8 mouse cellular contexts compared by ENCODE assay signal in the genomic region with DNA sequence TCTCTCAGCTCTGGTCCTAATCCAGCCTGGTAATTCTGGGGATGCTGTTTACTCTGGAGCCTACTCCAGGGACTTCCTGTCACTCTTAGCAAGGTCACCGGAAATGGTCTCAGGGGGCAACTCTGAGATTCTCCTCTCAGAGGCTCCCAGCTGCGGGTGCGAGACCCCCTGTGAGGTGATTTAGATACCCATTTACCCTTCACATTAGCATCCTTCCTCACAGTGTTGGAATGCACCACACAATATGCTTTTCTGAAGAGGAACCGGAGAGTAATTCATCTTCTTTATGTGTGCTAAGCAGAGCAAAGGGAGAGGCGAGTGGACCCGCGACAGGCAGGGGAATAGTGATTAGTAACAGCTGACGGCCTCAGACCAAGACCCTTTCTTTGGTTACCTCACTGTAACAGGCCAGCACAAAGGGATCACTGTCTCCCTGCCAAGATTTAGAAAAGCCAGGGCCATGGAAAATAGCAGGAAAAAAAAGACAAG. TPM values are rescaled to one million over a fixed set of nuclear protein-coding genes. Genes with fewer than 3 reads are reported as not detected.
DNase-seq lines count a peak whose midpoint lies in the region; ATAC-seq and TF ChIP-seq lines count a peak whose summit lies in the region.

No protein-coding gene starts in this region.

- DNase-seq in midbrain, embryonic 11.5 days (ENCODE audit: low spot score, missing footprints), result no peak
- no peak for DNase-seq in gastrocnemius, postnatal 4 days (ENCODE audit: low spot score in 2 of 2)
- DNase-seq in adrenal gland, adult 2 months, result no peak
- no peak for DNase-seq in adrenal gland, postnatal 36 days

- H3K27me3 ChIP-seq in intestine, embryonic 15.5 days (replicated peaks), result no peaks in the 10 kb centered on the region
- H3K27me3 ChIP-seq in intestine, postnatal 0 days (replicated peaks; ENCODE audit: control insufficient read depth, insufficient read depth, low read length), result no peaks in the 10 kb centered on the region
- H3K27me3 ChIP-seq in forebrain, embryonic 16.5 days (replicated peaks; ENCODE audit: control insufficient read depth, insufficient read depth, low read length), result no peaks in the 10 kb centered on the region
- no peaks in the 10 kb centered on the region for H3K27me3 ChIP-seq in midbrain, embryonic 11.5 days (ENCODE audit: control insufficient read depth, insufficient read depth, low read length)

- no peak overlapping the region for H3K27ac ChIP-seq in intestine, embryonic 15.5 days
- H3K27ac ChIP-seq in intestine, postnatal 0 days (ENCODE audit: low read depth, low read length), result no peak overlapping the region
- H3K27ac ChIP-seq in cortical plate, adult 2 months (ENCODE audit: insufficient read depth, low read length), result peak overlapping the region; percentile 84
- peak overlapping the region; percentile 66 for H3K27ac ChIP-seq in forebrain, embryonic 16.5 days (ENCODE audit: low read length)
- H3K27ac ChIP-seq in midbrain, embryonic 11.5 days (ENCODE audit: low read depth, low read length), result no peak overlapping the region

- H3K9ac ChIP-seq in intestine, embryonic 15.5 days, result no peak overlapping the region
- H3K9ac ChIP-seq in intestine, postnatal 0 days (ENCODE audit: low read depth, low read length), result no peak overlapping the region
- H3K9ac ChIP-seq in forebrain, embryonic 16.5 days (replicated peaks; ENCODE audit: low read depth, low read length), result no peak overlapping the region
- H3K9ac ChIP-seq in midbrain, embryonic 11.5 days (ENCODE audit: low read length), result 0 out of 2 replicates have a peak overlapping the region, but pooled peaks have one; percentile 22

- no peak for TF ChIP-seq CTCF in intestine, postnatal 0 days (IDR thresholded peaks at IDR 0.05; ENCODE audit: low read depth)
- no peak for TF ChIP-seq CTCF in cortical plate, adult 2 months (IDR thresholded peaks at IDR 0.05; ENCODE audit: extremely low read depth, insufficient read depth, low read length)

- H3K4me1 ChIP-seq in intestine, embryonic 15.5 days (replicated peaks), result 0 out of 2 replicates have a peak, but pooled peaks cover 2% of the 10 kb centered on the region
- H3K4me1 ChIP-seq in intestine, postnatal 0 days (replicated peaks; ENCODE audit: control insufficient read depth, insufficient read depth, low read length), result no peaks in the 10 kb centered on the region
- H3K4me1 ChIP-seq in cortical plate, adult 2 months (ENCODE audit: control insufficient read depth, insufficient read depth, low read length), result no peaks in the 10 kb centered on the region; the same call in 1 of the 2 replicates
- peaks cover 35% of the 10 kb centered on the region for H3K4me1 ChIP-seq in forebrain, embryonic 16.5 days (replicated peaks; ENCODE audit: control insufficient read depth, insufficient read depth, low read length)
- H3K4me1 ChIP-seq in midbrain, embryonic 11.5 days (ENCODE audit: control insufficient read depth, insufficient read depth, low read length), result peaks cover 11% of the 10 kb centered on the region

- H3K4me2 ChIP-seq in intestine, embryonic 15.5 days (replicated peaks), result no peak overlapping the region
- no peak overlapping the region for H3K4me2 ChIP-seq in intestine, postnatal 0 days (replicated peaks; ENCODE audit: low read depth)
- H3K4me2 ChIP-seq in forebrain, embryonic 16.5 days (ENCODE audit: low read length), result no peak overlapping the region
- no peak overlapping the region for H3K4me2 ChIP-seq in midbrain, embryonic 11.5 days

- H3K4me3 ChIP-seq in intestine, embryonic 15.5 days (replicated peaks), result no peak overlapping the region
- no peak overlapping the region for H3K4me3 ChIP-seq in intestine, postnatal 0 days (ENCODE audit: low read depth, low read length)
- no peak overlapping the region for H3K4me3 ChIP-seq in cortical plate, adult 2 months (ENCODE audit: insufficient read depth, low read length)
- no peak overlapping the region for H3K4me3 ChIP-seq in forebrain, embryonic 16.5 days (replicated peaks; ENCODE audit: low read length)
- H3K4me3 ChIP-seq in midbrain, embryonic 11.5 days (ENCODE audit: low read depth, low read length), result no peak overlapping the region

- ATAC-seq in intestine, embryonic 15.5 days, result peak; percentile 41; the same call in 1 of the 2 replicates
- ATAC-seq in intestine, postnatal 0 days, result no peak
- ATAC-seq in forebrain, embryonic 16.5 days, result peak; percentile 82
- ATAC-seq in midbrain, embryonic 11.5 days (ENCODE audit: low FRiP score), result peak; percentile 74

- no peaks in the 10 kb centered on the region for H3K9me3 ChIP-seq in intestine, embryonic 15.5 days
- no peaks in the 10 kb centered on the region for H3K9me3 ChIP-seq in intestine, postnatal 0 days (ENCODE audit: control insufficient read depth)
- H3K9me3 ChIP-seq in forebrain, embryonic 16.5 days (ENCODE audit: control insufficient read depth, low read length), result no peaks in the 10 kb centered on the region
- no peaks in the 10 kb centered on the region for H3K9me3 ChIP-seq in midbrain, embryonic 11.5 days (ENCODE audit: control insufficient read depth, low read length)

- 33% methylated on average over 8 of the region's 8 CpGs for WGBS in intestine, embryonic 15.5 days
- 52% methylated on average over 8 of the region's 8 CpGs for WGBS in intestine, postnatal 0 days
- WGBS in forebrain, embryonic 16.5 days, result 5% methylated on average over 8 of the region's 8 CpGs
- WGBS in midbrain, embryonic 11.5 days, result 9% methylated on average over 8 of the region's 8 CpGs

- H3K36me3 ChIP-seq in intestine, embryonic 15.5 days, result no peaks in the 10 kb centered on the region
- H3K36me3 ChIP-seq in intestine, postnatal 0 days (ENCODE audit: control insufficient read depth, insufficient read depth), result no peaks in the 10 kb centered on the region
- no peaks in the 10 kb centered on the region for H3K36me3 ChIP-seq in forebrain, embryonic 16.5 days (ENCODE audit: control insufficient read depth, insufficient read depth)
- no peaks in the 10 kb centered on the region for H3K36me3 ChIP-seq in midbrain, embryonic 11.5 days (ENCODE audit: control insufficient read depth, insufficient read depth, low read length)

- no peak for TF ChIP-seq POLR2A in cortical plate, adult 2 months (IDR thresholded peaks at IDR 0.05; ENCODE audit: extremely low read depth, insufficient read depth, low read length)

RNA-seq across cellular contexts. Expression of a gene that starts 51.0 kb away (rescaled TPM):
- polyA plus RNA-seq in intestine, embryonic 15.5 days (2015; fragmentation: Nextera tagmentation; extraction: Ambion mirVana), result 6.5 and 6.8 TPM in 2 replicates
- 0.50 and 0.53 TPM in 2 replicates for polyA plus RNA-seq in intestine, postnatal 0 days (2015; fragmentation: Nextera tagmentation; extraction: Ambion mirVana)
- polyA plus RNA-seq in cortical plate, adult 2 months (2012; rRNA removed), result 373 TPM in 2 replicates
- polyA plus RNA-seq in forebrain, embryonic 16.5 days (2015; fragmentation: Nextera tagmentation; extraction: Ambion mirVana), result 122 and 145 TPM in 2 replicates
- 33.5 and 39.5 TPM in 2 replicates for polyA plus RNA-seq in midbrain, embryonic 11.5 days (2014; fragmentation: Nextera tagmentation; extraction: Ambion mirVana)
- 1 to 10 TPM; 4.9 to 6.3 TPM for total RNA-seq in gastrocnemius, postnatal 4 days (2021)
- total RNA-seq in adrenal gland, adult 2 months (2021), result 10 to 100 TPM; 30.1 to 79.0 TPM
- polyA plus RNA-seq in adrenal gland, adult 2 months (2012; rRNA removed), result 14.0 and 32.0 TPM in 2 replicates
- 10 to 100 TPM; 28.5 to 34.0 TPM for total RNA-seq in adrenal gland, postnatal 36 days (2021)

Comparison
In these comparisons a context has a peak if more than half of its experiments do, and no peak if none do; other contexts are left out.
1. H3K27ac ChIP-seq: peak in cortical plate, adult 2 months (single experiment) and forebrain, embryonic 16.5 days (single experiment); none in intestine, embryonic 15.5 days (single experiment), intestine, postnatal 0 days (single experiment) and midbrain, embryonic 11.5 days (single experiment).